Mouse (Mus musculus): ENCODE measurements around the gene Pcnp. TPM values are rescaled to one million over a fixed set of nuclear protein-coding genes. Genes with fewer than 3 reads are reported as not detected.
A peak's percentile ranks its signal among the peaks of the same experiment; 100 is the strongest.
"Not testable (repeated sequence)": the region's sequence is repeated elsewhere in the genome, so short reads cannot be mapped to it uniquely, and the experiment has no call there.

Gene Pcnp
- polyA plus RNA-seq (2014; fragmentation: Nextera tagmentation; extraction: Ambion mirVana) = 325 and 347 TPM in 2 replicates

- Histone ChIP-seq H3K27me3 (ENCODE audit: control insufficient read depth, insufficient read depth, low read length) (no peaks in the 10 kb centered on the region), H3K36me3 (ENCODE audit: control insufficient read depth, insufficient read depth, low read length) (0 out of 2 replicates have a peak, but pooled peaks cover 6% of the 10 kb centered on the region), H3K4me3 (ENCODE audit: low read depth, low read length) (peak within 1 kb of the TSS; percentile 97), H3K4me1 (replicated peaks; ENCODE audit: control insufficient read depth, insufficient read depth, low read length) (peaks cover 3% of the 10 kb centered on the region; the same call in 1 of the 2 replicates), H3K27ac (ENCODE audit: low read depth, low read length) (peak within 1 kb of the TSS; percentile 82), H3K9ac (ENCODE audit: low read depth, low read length) (peak within 1 kb of the TSS; percentile 96), H3K9me3 (ENCODE audit: control insufficient read depth, low read length) (no peaks in the 10 kb centered on the region), H3K4me2 (replicated peaks; ENCODE audit: low read depth, low read length) (peak within 1 kb of the TSS; percentile 66)
- ATAC-seq (ENCODE audit: low FRiP score) (peak; percentile 99), DNase-seq (ENCODE audit: low spot score) (peak; percentile 99)
- under 1% methylated on average over 34 of the region's 39 CpGs for WGBS
These were observed at the start of gene Pcnp for GRCm38 (mm10) chr16:56029661-56030082. TSS of gene Pcnp (minus strand) at chr16:56029739.

DNA sequence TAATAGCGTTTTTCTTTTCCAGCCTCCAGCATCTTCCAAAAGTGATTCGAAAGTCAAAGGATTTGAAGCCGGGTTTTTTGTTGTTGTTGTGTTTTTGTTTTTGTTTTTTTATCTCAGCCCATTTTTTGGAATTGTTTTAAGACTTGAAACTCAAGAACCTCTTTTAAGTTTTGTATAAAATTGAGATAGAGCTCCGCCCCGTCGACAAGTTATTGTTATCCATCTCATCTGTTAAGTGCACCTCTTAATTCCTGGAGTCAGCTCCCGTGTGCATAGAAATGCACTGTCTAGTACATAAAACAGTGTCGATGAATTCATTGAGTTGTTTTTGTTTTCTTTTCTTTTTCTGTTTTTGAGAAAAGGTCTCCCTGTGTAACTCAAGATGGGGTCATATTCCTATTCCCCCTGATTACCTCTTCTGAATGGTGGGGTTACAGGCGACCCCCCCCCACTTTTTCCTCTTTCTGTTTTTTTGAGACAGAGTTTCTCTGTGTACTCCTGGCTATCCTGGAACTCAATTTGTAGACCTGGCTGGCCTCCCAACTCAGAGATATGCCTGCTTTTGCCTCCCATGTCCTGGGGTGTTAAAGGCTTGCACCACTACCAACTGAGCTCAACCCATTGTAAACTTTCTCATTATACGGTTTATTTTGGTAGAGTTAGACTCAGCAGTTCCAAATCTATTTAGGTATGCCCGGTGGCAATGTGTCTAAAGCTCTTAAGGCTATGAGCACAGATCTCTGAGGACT is 46.8 kb upstream of the Pcnp start:
- peak overlapping the region; percentile 73 for H3K9ac ChIP-seq (ENCODE audit: low read depth, low read length)
- WGBS = 12% methylated on average over 11 of the region's 11 CpGs
- no peaks in the 10 kb centered on the region for H3K4me1 ChIP-seq (replicated peaks; ENCODE audit: control insufficient read depth, insufficient read depth, low read length)
- peak overlapping the region; percentile 95 for H3K27ac ChIP-seq (ENCODE audit: low read depth, low read length)
- peak overlapping the region; percentile 71 for H3K4me3 ChIP-seq (ENCODE audit: low read depth, low read length)
- peak overlapping the region; percentile 50 for H3K4me2 ChIP-seq (replicated peaks; ENCODE audit: low read depth, low read length)
- ATAC-seq (ENCODE audit: low FRiP score) (no peak), DNase-seq (ENCODE audit: low spot score) (no peak)
- no peaks in the 10 kb centered on the region for H3K36me3 ChIP-seq (ENCODE audit: control insufficient read depth, insufficient read depth, low read length)
- no peaks in the 10 kb centered on the region for H3K27me3 ChIP-seq (ENCODE audit: control insufficient read depth, insufficient read depth, low read length)
- no peaks in the 10 kb centered on the region for H3K9me3 ChIP-seq (ENCODE audit: control insufficient read depth, low read length)

- ATAC-seq (ENCODE audit: low FRiP score) (peak; percentile 95), DNase-seq (ENCODE audit: low spot score) (peak; percentile 94)
- no peaks in the 10 kb centered on the region for H3K9me3 ChIP-seq (ENCODE audit: control insufficient read depth, low read length)
- under 1% methylated on average over 38 of the region's 66 CpGs for WGBS
- peak overlapping the region; percentile 73 for H3K9ac ChIP-seq (ENCODE audit: low read depth, low read length)
- peak overlapping the region; percentile 50 for H3K4me2 ChIP-seq (replicated peaks; ENCODE audit: low read depth, low read length)
- H3K27me3 ChIP-seq (ENCODE audit: control insufficient read depth, insufficient read depth, low read length) = no peaks in the 10 kb centered on the region
- H3K27ac ChIP-seq (ENCODE audit: low read depth, low read length) = peak overlapping the region; percentile 95
- H3K4me3 ChIP-seq (ENCODE audit: low read depth, low read length) = peak overlapping the region; percentile 71
- no peaks in the 10 kb centered on the region for H3K4me1 ChIP-seq (replicated peaks; ENCODE audit: control insufficient read depth, insufficient read depth, low read length)
- no peaks in the 10 kb centered on the region for H3K36me3 ChIP-seq (ENCODE audit: control insufficient read depth, insufficient read depth, low read length)
These were observed 45.9 kb upstream of the Pcnp start for GRCm38 (mm10) chr16:56075222-56076111.

DNA sequence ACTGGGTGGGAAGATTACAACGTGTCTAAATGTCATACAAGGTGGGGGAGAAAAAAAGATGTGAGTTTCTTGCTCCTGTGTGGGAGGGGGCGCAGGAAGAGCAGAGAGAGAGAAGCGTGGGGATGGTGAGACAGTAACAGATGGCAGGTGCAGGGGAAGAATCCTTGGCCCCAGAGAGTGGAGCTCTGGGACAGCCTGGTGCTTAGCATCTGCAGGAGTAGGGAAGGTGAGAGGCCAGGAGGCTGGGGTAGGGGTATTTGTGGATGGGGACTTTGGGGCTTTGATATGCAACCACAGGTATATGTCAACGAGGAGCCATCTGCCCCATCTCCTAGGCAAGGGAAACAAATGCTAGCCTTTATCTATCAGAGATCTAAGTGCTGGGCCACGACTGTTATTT is 45.0 kb upstream of the Pcnp start:
- WGBS = 87% methylated on average over 5 of the region's 5 CpGs
- no peaks in the 10 kb centered on the region for H3K27me3 ChIP-seq (ENCODE audit: control insufficient read depth, insufficient read depth, low read length)
- no peak overlapping the region for H3K9ac ChIP-seq (ENCODE audit: low read depth, low read length)

DNA sequence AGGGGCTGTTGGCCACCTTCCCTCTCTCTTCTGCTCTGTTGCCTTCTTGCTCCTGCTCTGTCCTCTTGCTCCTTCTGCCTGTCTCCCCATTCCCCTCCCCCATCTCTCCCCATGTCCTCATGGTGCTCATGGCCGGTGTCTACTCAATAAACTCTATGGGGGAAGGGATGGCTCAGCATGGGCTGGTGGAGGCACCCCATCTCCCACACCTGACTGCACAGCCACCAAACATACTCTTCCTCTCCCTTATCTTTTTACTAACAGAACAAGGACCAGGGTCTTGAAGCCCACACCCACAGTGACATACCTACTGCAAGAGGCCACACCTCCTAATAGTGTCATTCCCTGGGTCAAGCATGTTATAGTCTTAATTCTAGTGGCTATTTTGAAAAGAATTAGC is 44.6 kb upstream of the Pcnp start:
- H3K27me3 ChIP-seq (ENCODE audit: control insufficient read depth, insufficient read depth, low read length) = no peaks in the 10 kb centered on the region
- H3K4me1 ChIP-seq (replicated peaks; ENCODE audit: control insufficient read depth, insufficient read depth, low read length) = no peaks in the 10 kb centered on the region
- ATAC-seq (ENCODE audit: low FRiP score) (no peak), DNase-seq (ENCODE audit: low spot score) (no peak)
- H3K9me3 ChIP-seq (ENCODE audit: control insufficient read depth, low read length) = no peaks in the 10 kb centered on the region
- H3K9ac ChIP-seq (ENCODE audit: low read depth, low read length) = no peak overlapping the region
- H3K4me2 ChIP-seq (replicated peaks; ENCODE audit: low read depth, low read length) = no peak overlapping the region
- H3K4me3 ChIP-seq (ENCODE audit: low read depth, low read length) = no peak overlapping the region
- 93% methylated on average over 1 of the region's 1 CpGs for WGBS
- H3K27ac ChIP-seq (ENCODE audit: low read depth, low read length) = no peak overlapping the region
- H3K36me3 ChIP-seq (ENCODE audit: control insufficient read depth, insufficient read depth, low read length) = no peaks in the 10 kb centered on the region

More for the DNA sequence above, 45.0 kb upstream of the Pcnp start:
- no peak for DNase-seq (ENCODE audit: low spot score)
- H3K9me3 ChIP-seq (ENCODE audit: control insufficient read depth, low read length) = no peaks in the 10 kb centered on the region
- no peak overlapping the region for H3K4me3 ChIP-seq (ENCODE audit: low read depth, low read length)
- H3K4me1 ChIP-seq (replicated peaks; ENCODE audit: control insufficient read depth, insufficient read depth, low read length) = no peaks in the 10 kb centered on the region
- no peak overlapping the region for H3K27ac ChIP-seq (ENCODE audit: low read depth, low read length)
- peak overlapping the region; percentile 6; the same call in 1 of the 2 replicates for H3K4me2 ChIP-seq (replicated peaks; ENCODE audit: low read depth, low read length)
- ATAC-seq (ENCODE audit: low FRiP score) = no peak
- no peaks in the 10 kb centered on the region for H3K36me3 ChIP-seq (ENCODE audit: control insufficient read depth, insufficient read depth, low read length)

- H3K4me2 ChIP-seq (replicated peaks; ENCODE audit: low read depth, low read length); H3K9me3 ChIP-seq (ENCODE audit: control insufficient read depth, low read length); H3K36me3 ChIP-seq (ENCODE audit: control insufficient read depth, insufficient read depth, low read length); H3K4me3 ChIP-seq (ENCODE audit: low read depth, low read length); H3K27me3 ChIP-seq (ENCODE audit: control insufficient read depth, insufficient read depth, low read length); H3K9ac ChIP-seq (ENCODE audit: low read depth, low read length); H3K4me1 ChIP-seq (replicated peaks; ENCODE audit: control insufficient read depth, insufficient read depth, low read length); ATAC-seq (ENCODE audit: low FRiP score); H3K27ac ChIP-seq (ENCODE audit: low read depth, low read length); DNase-seq (ENCODE audit: low spot score): not testable (repeated sequence)
- 91% methylated on average over 6 of the region's 6 CpGs for WGBS
These were observed 43.6 kb upstream of the Pcnp start for GRCm38 (mm10) chr16:56073150-56073549.

DNA sequence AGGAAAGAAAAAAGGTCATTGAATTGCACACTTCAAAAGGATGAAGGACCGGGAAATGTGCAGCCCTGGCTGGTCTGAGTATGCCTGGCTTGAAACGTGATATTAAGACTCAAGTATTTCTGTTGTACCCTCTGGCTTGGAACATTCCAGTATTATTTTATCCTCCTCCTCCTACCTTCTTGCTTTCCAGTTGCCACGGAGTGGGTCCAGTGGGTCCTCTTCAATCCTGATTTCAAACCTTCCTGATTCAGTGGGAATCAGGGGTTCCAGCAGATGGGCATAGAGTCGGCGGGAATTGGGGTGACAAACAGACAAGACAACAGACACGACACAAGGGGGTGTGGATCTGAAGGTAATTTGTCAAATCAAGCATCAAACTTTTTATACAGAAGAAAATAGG is 43.0 kb upstream of the Pcnp start:
- no peaks in the 10 kb centered on the region for H3K4me1 ChIP-seq (replicated peaks; ENCODE audit: control insufficient read depth, insufficient read depth, low read length)
- H3K27ac ChIP-seq (ENCODE audit: low read depth, low read length) = no peak overlapping the region
- WGBS = 81% methylated on average over 6 of the region's 6 CpGs
- no peak overlapping the region for H3K4me2 ChIP-seq (replicated peaks; ENCODE audit: low read depth, low read length)
- DNase-seq (ENCODE audit: low spot score) (no peak), ATAC-seq (ENCODE audit: low FRiP score) (no peak)
- H3K36me3 ChIP-seq (ENCODE audit: control insufficient read depth, insufficient read depth, low read length) = no peaks in the 10 kb centered on the region
- H3K4me3 ChIP-seq (ENCODE audit: low read depth, low read length) = no peak overlapping the region
- H3K27me3 ChIP-seq (ENCODE audit: control insufficient read depth, insufficient read depth, low read length) = no peaks in the 10 kb centered on the region
- no peak overlapping the region for H3K9ac ChIP-seq (ENCODE audit: low read depth, low read length)
- H3K9me3 ChIP-seq (ENCODE audit: control insufficient read depth, low read length) = no peaks in the 10 kb centered on the region

GRCm38 (mm10) chr16:56071317-56072232 is 42.0 kb upstream of the Pcnp start:
- H3K27ac ChIP-seq (ENCODE audit: low read depth, low read length) = no peak overlapping the region
- H3K9ac ChIP-seq (ENCODE audit: low read depth, low read length) = no peak overlapping the region
- H3K4me2 ChIP-seq (replicated peaks; ENCODE audit: low read depth, low read length) = no peak overlapping the region
- ATAC-seq (ENCODE audit: low FRiP score) = no peak
- 43% methylated on average over 5 of the region's 5 CpGs for WGBS
- no peaks in the 10 kb centered on the region for H3K9me3 ChIP-seq (ENCODE audit: control insufficient read depth, low read length)
- no peaks in the 10 kb centered on the region for H3K4me1 ChIP-seq (replicated peaks; ENCODE audit: control insufficient read depth, insufficient read depth, low read length)
- H3K36me3 ChIP-seq (ENCODE audit: control insufficient read depth, insufficient read depth, low read length) = no peaks in the 10 kb centered on the region
- H3K4me3 ChIP-seq (ENCODE audit: low read depth, low read length) = no peak overlapping the region
- no peak for DNase-seq (ENCODE audit: low spot score)
- no peaks in the 10 kb centered on the region for H3K27me3 ChIP-seq (ENCODE audit: control insufficient read depth, insufficient read depth, low read length)
